Mouse (Mus musculus) gastrocnemius, adult 8-10 months (tissue): Measurements from ENCODE around the gene Caskin1. TPM values are rescaled to one million over a fixed set of nuclear protein-coding genes. Genes with fewer than 3 reads are reported as not detected.

ENCODE experiments used
- total RNA-seq, 4 experiments: library from RNA; stranded (reverse); gene quantifications; 2 replicates each; pipeline ENCODE4 v1.2.4; 2022

Caskin1 gene
- total RNA-seq, 4 experiments from 2014 or later: 0.05 to 0.21 TPM; not detected in 2

Other genes with a start within 250 kb of the Caskin1 start
- under 1 TPM; 0.10 to 0.48 (median 0.32) TPM for gene Ccnf, start 237.1 kb upstream of the Caskin1 start, total RNA-seq
- gene Abca17, start 137.5 kb upstream of the Caskin1 start, total RNA-seq: not detected
- 1 to 10 TPM; 5.7 to 6.7 (median 6.4) TPM for gene Abca3, start 136.7 kb upstream of the Caskin1 start, total RNA-seq
- 10 to 100 TPM; 51.0 to 54.1 (median 52.4) TPM for gene Rnps1, start 74.0 kb upstream of the Caskin1 start, total RNA-seq
- 100 to 1,000 TPM; 133 to 159 (median 146) TPM for gene Eci1, start 62.0 kb upstream of the Caskin1 start, total RNA-seq
- 1 to 10 TPM in 1 of 4 experiments, under 1 TPM in 3; 0.15 to 1.0 (median 0.79) TPM for gene Dnase1l2, start 45.5 kb upstream of the Caskin1 start, total RNA-seq
- gene E4f1, start 18.3 kb upstream of the Caskin1 start, total RNA-seq: 10 to 100 TPM; 13.6 to 14.6 (median 14.2) TPM
- 10 to 100 TPM; 55.1 to 60.3 (median 60.2) TPM for gene Pgp, start 18.2 kb upstream of the Caskin1 start, total RNA-seq
- not detected for gene Bricd5, start 14.7 kb upstream of the Caskin1 start, total RNA-seq
- gene Mlst8, start 9.5 kb upstream of the Caskin1 start, total RNA-seq: 10 to 100 TPM in 2 of 4 experiments, 1 to 10 TPM in 2; 8.2 to 11.3 (median 9.6) TPM
- 10 to 100 TPM; 25.0 to 28.2 (median 26.2) TPM for gene Traf7, start 39.3 kb downstream of the Caskin1 start, total RNA-seq
- under 1 TPM in 1 of 4 experiments, not detected in 3; 0.27 TPM for gene Rab26, start 45.6 kb downstream of the Caskin1 start, total RNA-seq
- gene Pkd1, start 61.2 kb downstream of the Caskin1 start, total RNA-seq: 10 to 100 TPM; 14.6 to 20.4 (median 19.0) TPM
- 10 to 100 TPM; 75.8 to 86.4 (median 82.7) TPM for gene Tsc2, start 144.0 kb downstream of the Caskin1 start, total RNA-seq
- gene Nthl1, start 144.1 kb downstream of the Caskin1 start, total RNA-seq: 1 to 10 TPM; 1.8 to 3.4 (median 2.2) TPM
- 10 to 100 TPM; 17.8 to 38.4 (median 20.8) TPM for gene Slc9a3r2, start 161.7 kb downstream of the Caskin1 start, total RNA-seq
- not detected for gene Npw, start 169.9 kb downstream of the Caskin1 start, total RNA-seq
- 10 to 100 TPM; 22.4 to 27.6 (median 27.0) TPM for gene Zfp598, start 181.1 kb downstream of the Caskin1 start, total RNA-seq
- under 1 TPM in 1 of 4 experiments, not detected in 3; 0.17 TPM for gene Syngr3, start 201.4 kb downstream of the Caskin1 start, total RNA-seq
- gene Gfer, start 207.6 kb downstream of the Caskin1 start, total RNA-seq: 10 to 100 TPM; 38.2 to 54.4 (median 44.7) TPM
- gene Noxo1, start 207.6 kb downstream of the Caskin1 start, total RNA-seq: under 1 TPM; 0.22 to 0.70 (median 0.42) TPM
- gene Tbl3, start 219.1 kb downstream of the Caskin1 start, total RNA-seq: 10 to 100 TPM; 15.9 to 18.6 (median 17.1) TPM
- gene Rnf151, start 229.5 kb downstream of the Caskin1 start, total RNA-seq: not detected
- gene Rps2, start 229.5 kb downstream of the Caskin1 start, total RNA-seq: 100 to 1,000 TPM; 558 to 703 (median 654) TPM
- gene Ndufb10, start 235.9 kb downstream of the Caskin1 start, total RNA-seq: 100 to 1,000 TPM; 409 to 503 (median 459) TPM
- 100 to 1,000 TPM; 757 to 827 (median 779) TPM for gene Rpl3l, start 239.2 kb downstream of the Caskin1 start, total RNA-seq
- gene Msrb1, start 248.0 kb downstream of the Caskin1 start, total RNA-seq: 100 to 1,000 TPM; 144 to 160 (median 145) TPM